Mouse (Mus musculus) spleen, adult 2 months (tissue): ENCODE measurements around the gene Rnaset2a.
"Not testable (repeated sequence)": the region's sequence is repeated elsewhere in the genome, so short reads cannot be mapped to it uniquely, and the experiment has no call there.

Source experiments
- CTCF ChIP-seq: fragments of 200-500 bp; IDR thresholded peaks from 2 replicates; pipeline ENCODE4 v1.5.1; 2011; ENCODE audit warnings: mild to moderate bottlenecking, inconsistent platforms; ENCODE audit not compliant: insufficient read depth, insufficient read length, insufficient replicate concordance; ENCODE audit errors: extremely low read depth
- POLR2A ChIP-seq: fragments of 200-500 bp; IDR thresholded peaks from 2 replicates; pipeline ENCODE4 v1.6.1; 2011; ENCODE audit warnings: low read depth, low read length, inconsistent platforms

DNA sequence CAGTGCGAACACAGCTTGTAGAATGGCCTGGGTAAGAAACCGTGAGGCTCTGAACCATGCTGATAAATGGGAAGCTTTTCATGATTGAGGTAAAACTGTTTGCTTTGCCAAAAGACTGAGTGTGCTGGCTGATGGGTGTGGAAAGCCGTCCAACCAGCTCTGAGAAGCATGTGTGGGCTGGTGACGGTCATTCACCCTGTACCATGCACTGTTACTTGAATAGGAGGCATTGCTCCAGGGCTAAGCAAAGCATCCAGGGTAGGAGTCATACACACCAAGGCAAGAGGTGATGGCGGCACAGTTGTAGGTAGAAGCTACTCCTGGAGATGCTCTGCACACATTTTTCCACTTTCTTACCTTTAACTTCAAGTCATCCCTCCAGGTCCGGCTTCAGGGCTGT is 23.3 kb downstream of the Rnaset2a start:
- TF ChIP-seq POLR2A, CTCF: not testable (repeated sequence)
